Mouse (Mus musculus): ENCODE measurements around the gene Polr2l.

Gene Polr2l

DNA sequence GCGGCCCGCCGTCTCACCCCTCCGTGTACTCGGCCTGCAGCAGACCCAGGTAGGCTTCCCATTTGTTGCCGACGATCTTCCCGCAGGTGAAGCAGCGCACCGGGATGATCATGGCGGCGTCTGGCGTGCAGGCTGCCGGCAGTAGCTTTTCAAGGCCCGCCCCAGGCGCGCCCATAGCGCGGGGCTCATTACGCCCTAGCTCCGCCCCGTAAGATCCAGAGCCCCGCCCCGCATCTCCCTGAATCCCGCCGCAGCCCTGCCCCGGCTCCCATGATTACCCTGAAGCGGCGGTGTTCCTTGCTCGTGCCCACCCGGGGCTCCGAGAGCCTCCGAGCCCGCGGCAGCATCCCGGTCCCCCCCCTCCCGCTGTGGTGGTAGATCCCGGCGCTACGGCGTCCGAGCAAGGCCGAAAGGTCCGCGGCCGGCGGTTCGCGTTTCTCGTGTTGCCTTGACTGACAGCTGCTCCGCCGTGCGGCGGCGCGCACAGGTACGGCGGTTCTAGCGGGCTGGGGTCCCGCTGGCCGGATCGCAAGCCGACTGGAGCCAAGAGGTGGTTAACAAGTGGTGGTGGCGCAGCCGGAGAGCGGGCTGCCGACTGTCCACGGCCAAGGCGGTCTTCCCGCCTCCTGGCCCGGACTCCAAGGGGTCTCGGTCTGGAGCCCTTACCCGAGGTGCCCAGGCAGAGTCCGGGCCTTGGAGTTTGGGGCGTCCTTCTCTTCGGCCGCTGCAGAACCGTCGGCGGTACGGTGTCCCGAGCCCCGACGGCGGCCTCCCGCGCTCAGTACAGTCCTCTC is at the start of gene Polr2l, which contains the start of gene Tspan4:
Polr2l (minus strand) TSS at position 122 of the 794 bp plus-strand sequence.
Tspan4 (plus strand) TSS at position 230 of the 794 bp plus-strand sequence.
- DNase-seq = peak; percentile 85 to 86

GRCm38 (mm10) chr7:141524271-141524670 is 49.3 kb upstream of the Polr2l start:
- no peak for DNase-seq

DNA sequence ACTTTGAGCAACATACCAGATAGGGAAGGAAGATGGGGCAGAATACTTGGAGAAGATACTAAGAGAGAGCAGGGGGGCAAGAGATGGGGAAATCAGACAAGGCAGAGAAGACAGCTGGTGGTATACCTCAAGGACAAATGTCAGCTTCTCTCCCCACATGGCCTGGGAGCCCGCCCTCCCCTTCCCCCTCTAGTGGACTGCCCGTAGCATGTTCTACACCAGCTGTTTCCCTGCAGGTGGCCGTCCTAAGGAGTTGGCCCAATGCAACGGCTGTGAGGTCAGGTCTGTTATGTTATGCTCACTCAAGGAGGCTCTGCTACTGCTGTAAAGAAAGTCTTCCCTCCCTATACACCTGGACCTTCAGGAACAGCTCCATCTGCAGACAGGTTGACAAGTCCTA is 48.1 kb upstream of the Polr2l start:
- no peak for DNase-seq

- no peak for DNase-seq
These were observed 44.9 kb upstream of the Polr2l start for GRCm38 (mm10) chr7:141519795-141520194.

DNA sequence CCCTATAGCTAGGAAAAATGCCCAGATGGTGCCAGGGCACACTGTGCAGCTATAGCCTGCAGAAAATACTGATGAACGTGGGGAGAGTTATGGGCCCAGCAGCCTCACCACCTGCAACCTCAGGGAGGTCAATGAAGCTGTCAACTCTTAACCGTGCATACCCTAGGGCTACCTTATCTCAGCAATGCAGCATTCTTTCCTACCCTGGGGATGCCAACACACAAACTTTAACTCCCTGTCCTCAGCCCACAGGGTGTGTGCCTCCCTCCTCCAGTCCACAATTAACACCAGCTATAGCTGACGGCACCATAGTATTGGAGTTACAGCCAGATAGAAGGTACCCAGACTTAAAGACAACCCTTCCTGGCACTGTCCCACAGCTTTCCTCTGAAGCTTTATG is 44.0 kb upstream of the Polr2l start:
- DNase-seq = no peak

- no peak for DNase-seq
These were observed 43.4 kb upstream of the Polr2l start for GRCm38 (mm10) chr7:141518296-141518695.

DNA sequence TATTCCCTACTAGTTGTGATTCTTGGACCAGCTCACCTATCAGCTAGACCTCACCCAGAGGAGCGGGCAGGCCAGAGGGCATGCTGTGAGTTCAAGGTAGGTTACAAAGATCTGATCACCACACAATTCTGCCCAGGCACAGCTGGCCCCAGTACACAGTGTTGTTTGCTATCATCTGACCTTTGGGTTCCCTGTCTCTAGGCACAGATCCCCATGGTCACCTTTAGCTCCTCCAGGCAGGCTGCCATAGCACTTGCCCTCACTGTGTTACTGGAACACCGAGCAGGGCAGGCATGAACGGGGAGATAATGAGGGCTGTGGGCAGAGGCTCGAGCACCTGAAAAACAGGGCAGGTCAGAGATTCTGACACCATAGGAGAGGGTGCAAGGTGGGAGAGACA is 42.7 kb upstream of the Polr2l start:
- no peak for DNase-seq

- no peak for DNase-seq
These were observed 35.8 kb upstream of the Polr2l start for GRCm38 (mm10) chr7:141510681-141511191.

DNA sequence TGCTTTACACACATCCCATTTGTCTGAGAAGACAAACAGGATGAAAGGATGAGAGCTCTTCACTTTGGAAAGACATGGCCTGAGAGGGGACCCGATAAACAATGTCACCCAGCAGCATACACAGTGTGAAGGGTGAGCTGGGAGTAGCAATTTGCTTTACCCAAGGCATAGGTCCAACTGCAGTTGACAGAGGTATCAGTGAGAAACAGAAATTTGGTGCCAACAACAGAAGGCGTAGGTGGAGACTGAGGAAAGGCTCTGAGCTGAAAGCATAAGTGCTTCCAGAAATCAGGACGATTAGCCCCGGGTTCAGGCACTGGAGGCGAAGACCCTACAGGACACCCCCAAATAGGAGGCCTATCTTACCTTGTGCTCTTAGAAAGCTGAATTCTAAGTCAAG is 35.3 kb upstream of the Polr2l start:
- no peak for DNase-seq

- DNase-seq = no peak
These were observed 33.2 kb upstream of the Polr2l start for GRCm38 (mm10) chr7:141508160-141508559.

DNA sequence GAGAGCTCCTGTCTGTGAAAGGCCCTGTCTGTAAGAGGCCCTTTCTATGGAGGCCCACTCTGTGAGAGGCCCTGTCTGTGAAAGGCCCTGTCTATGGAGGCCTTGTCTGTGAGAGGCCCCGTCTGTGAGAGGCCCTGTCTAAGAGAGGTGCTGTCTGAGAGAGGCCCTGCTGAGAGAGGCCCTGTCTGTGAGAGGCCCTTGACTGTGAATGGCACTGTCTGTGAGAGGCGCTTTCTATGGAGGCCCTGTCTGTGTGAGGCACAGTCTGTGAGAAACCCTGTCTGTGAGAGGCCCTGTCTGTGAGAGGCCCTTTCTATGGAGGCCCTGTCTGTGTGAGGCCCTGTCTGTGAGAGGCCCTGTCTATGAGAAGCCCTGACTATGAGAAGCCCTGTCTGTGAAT is 31.3 kb upstream of the Polr2l start:
- no peak for DNase-seq

DNA sequence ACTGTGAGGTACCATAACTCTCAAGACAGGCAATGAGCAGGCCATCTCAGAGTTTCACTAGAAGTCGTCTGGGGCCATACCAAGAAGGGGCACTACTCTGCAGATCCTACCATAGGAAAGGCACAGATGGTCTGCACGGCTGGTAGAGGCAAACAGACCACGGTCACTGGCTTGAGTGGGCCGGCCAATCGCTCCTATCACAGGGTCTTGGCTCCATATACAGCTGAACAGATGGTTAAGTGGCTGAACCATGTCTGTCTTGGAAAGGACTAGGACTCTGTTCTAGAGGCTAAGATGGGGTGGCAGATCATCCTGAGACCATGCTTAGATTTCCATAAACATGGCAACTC is 27.6 kb upstream of the Polr2l start:
- no peak for DNase-seq

DNA sequence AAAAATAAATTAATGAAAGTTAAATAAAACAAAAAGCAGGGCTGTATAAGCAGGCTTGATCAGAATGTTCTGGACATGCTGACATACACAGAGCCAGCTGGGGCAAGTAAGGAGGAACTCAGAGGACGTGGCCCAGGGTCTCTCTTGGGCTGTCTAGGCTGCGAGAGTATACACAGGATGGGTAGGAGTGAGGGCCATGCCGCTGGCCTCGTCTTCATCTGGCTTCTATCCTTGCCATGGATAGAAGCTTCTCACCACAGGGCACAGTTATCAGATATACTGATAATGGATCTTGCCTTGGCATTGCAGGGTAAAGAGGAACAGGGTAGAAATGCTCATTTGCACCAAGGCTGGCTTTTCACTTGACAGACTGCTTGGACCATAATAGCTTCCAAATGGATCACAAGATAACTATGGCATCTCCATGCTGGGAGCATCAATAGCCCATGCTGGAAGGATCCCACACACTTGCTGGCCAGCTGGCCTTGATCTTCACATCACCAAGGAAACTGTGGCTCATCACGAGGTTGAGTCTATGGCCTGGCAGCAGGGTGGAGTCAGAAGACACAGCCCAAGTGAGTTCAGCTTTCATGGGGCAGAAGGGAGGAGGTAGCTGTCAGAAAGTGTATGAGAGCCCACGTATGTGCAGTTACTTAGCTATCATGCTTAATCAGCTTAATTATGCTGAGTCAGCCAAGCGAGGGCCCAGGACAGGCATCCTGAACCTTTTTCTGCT is 27.1 kb upstream of the Polr2l start:
- DNase-seq = no peak

- no peak for DNase-seq
These were observed 22.7 kb upstream of the Polr2l start for GRCm38 (mm10) chr7:141497600-141497999.

- no peak for DNase-seq
These were observed 21.0 kb upstream of the Polr2l start for GRCm38 (mm10) chr7:141495940-141496339.

DNA sequence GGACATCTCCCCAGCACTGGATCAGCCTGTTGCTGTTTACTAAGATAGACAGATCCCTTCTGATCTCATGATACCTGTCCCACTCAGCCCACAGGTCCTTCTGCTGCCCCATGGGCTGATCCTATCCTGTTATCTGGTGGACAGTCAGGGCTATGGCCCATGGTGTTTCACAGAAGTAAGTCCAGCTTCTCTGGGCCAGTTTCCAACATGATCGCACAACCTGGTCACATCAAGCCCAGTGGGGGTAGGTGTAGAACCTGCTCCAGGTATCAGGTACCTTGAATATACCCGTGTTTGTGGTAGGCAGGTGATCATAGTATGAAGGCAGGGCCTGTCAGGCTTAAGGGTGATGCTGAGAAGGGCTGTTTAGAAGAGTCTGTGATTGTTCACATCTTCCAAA is 20.4 kb upstream of the Polr2l start:
- no peak for DNase-seq

DNA sequence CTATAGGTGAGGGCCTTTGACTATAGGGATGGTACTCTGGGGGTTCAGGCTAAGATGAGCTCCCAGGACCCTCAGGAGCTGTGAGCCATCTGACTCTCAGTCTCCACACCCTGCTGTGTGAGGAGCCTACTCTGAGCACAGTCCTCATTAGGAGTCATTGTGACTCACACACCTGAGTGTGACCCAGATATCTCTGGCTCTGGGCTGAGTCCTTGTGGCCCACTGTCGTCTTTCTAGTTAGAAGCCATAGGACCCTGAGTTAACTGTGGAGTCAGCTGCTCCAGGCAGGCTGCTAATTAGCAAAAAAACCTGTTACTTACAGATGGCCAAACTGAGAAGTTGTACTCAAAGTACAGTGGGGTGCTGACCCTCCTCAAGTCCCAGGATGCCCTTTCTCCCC is 18.8 kb upstream of the Polr2l start:
- no peak for DNase-seq

- DNase-seq = no peak
These were observed 17.8 kb upstream of the Polr2l start for GRCm38 (mm10) chr7:141492738-141493137.

- DNase-seq = peak in 1 of 2 experiments; percentile 19
These were observed 16.2 kb upstream of the Polr2l start for GRCm38 (mm10) chr7:141491151-141491550.

DNA sequence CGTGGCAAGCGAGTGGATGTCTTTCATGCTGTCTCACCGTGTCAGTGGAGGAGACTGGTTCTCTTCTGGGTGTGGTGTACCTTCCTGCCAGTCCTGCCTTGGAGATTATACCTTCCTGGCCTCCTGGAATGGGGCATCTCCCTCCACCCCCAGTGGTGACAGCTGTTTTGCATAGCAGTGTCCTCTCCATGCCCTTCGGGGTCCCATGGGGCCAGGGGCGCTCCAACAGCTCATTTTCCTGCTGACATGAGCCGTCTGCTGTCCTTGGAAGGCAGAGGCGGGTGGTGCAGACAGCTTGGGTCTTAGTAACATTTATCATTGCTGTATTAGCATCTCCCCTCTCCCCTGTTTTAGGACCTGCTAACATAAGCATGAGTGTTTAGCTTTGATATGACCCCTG is 12.2 kb upstream of the Polr2l start:
- DNase-seq = no peak

GRCm38 (mm10) chr7:141486239-141486638 is 11.3 kb upstream of the Polr2l start:
- no peak for DNase-seq

DNA sequence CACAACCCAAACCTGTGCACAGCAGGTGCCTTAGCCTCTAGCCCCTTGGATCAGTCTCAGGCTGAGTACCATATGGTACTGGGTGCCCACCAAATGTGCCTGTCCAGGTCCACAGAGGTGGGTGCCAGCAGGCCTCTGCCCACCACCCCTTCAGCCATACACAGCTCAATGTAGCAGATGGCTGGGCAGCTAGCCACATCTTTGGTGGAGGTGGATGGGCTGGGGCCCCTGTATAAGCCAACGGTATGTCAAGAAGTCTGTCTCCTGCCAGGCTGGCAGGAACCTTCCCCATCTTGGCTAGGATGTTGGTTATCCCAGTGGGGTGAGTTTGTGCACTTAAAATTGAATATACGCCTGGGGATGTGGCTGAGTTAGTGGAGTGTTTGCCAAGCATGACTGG is 10.7 kb upstream of the Polr2l start:
- DNase-seq = no peak

DNA sequence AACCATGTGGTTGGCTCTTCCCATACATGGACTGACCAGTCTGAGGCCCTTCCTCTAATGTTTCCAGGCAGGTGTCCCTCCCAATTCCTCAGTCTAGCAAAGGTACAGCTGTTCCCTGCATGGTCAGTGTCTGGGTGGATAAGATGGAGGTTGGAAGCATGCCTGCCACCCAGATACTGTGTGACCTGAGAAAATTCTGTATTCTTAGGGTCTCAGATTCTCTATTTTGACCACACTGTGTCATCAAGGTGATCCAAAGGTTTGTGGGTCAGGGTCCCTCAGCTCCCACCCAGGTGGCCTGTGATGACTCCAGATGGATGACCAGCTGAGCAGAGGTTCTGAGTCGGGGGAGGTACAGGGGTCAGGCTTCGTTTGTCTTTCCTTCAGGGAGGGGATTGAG is 10.3 kb upstream of the Polr2l start:
- no peak for DNase-seq
